Mouse (Mus musculus): ENCODE data around the gene Tmem132b. TPM values are rescaled to one million over a fixed set of nuclear protein-coding genes. Genes with fewer than 3 reads are reported as not detected.

The Tmem132b gene
- polyA plus RNA-seq, 1 experiment from 2014 or later, result not detected

GRCm38 (mm10) chr5:125575866-125576265, 44.3 kb downstream of the Tmem132b start:
- Histone ChIP-seq H3K9me3 (ENCODE audit: low read length) (no peaks in the 10 kb centered on the region), H3K4me3 (ENCODE audit: low read depth, low read length) (no peak overlapping the region), H3K4me2 (ENCODE audit: low read depth, low read length) (no peak overlapping the region), H3K9ac (replicated peaks) (no peak overlapping the region), H3K27ac (ENCODE audit: low read depth) (no peak overlapping the region), H3K4me1 (ENCODE audit: insufficient read depth) (no peaks in the 10 kb centered on the region), H3K27me3 (ENCODE audit: insufficient read depth, low read length) (no peaks in the 10 kb centered on the region), H3K36me3 (replicated peaks; ENCODE audit: insufficient read depth, low read length) (no peaks in the 10 kb centered on the region)
- DNase-seq (no peak), ATAC-seq (no peak)
- TF ChIP-seq CTCF (IDR thresholded peaks at IDR 0.05; ENCODE audit: low read depth) (no peak), EP300 (IDR thresholded peaks at IDR 0.05; ENCODE audit: low read depth) (no peak)
- 74% methylated on average over 2 of the region's 2 CpGs for WGBS (ENCODE audit: insufficient replicate concordance)

- H3K4me3 ChIP-seq (ENCODE audit: low read depth, low read length), result no peak overlapping the region
- H3K4me2 ChIP-seq (ENCODE audit: low read depth, low read length), result no peak overlapping the region
- DNase-seq (no peak), ATAC-seq (no peak)
- H3K9ac ChIP-seq (replicated peaks), result no peak overlapping the region
- no peaks in the 10 kb centered on the region for H3K9me3 ChIP-seq (ENCODE audit: low read length)
- TF ChIP-seq CTCF (IDR thresholded peaks at IDR 0.05; ENCODE audit: low read depth), result no peak
- no peak for TF ChIP-seq EP300 (IDR thresholded peaks at IDR 0.05; ENCODE audit: low read depth)
- WGBS (ENCODE audit: insufficient replicate concordance), result 75% methylated on average over 13 of the region's 13 CpGs
- no peak overlapping the region for H3K27ac ChIP-seq (ENCODE audit: low read depth)
- no peaks in the 10 kb centered on the region for H3K4me1 ChIP-seq (ENCODE audit: insufficient read depth)
- H3K36me3 ChIP-seq (replicated peaks; ENCODE audit: insufficient read depth, low read length), result no peaks in the 10 kb centered on the region
- H3K27me3 ChIP-seq (ENCODE audit: insufficient read depth, low read length), result no peaks in the 10 kb centered on the region
These were observed 47.1 kb downstream of the Tmem132b start for GRCm38 (mm10) chr5:125578661-125579060.

- H3K4me3 ChIP-seq (ENCODE audit: low read depth, low read length), result no peak overlapping the region
- no peaks in the 10 kb centered on the region for H3K9me3 ChIP-seq (ENCODE audit: low read length)
- no peaks in the 10 kb centered on the region for H3K36me3 ChIP-seq (replicated peaks; ENCODE audit: insufficient read depth, low read length)
- 38% methylated on average over 4 of the region's 4 CpGs for WGBS (ENCODE audit: insufficient replicate concordance)
- no peak overlapping the region for H3K27ac ChIP-seq (ENCODE audit: low read depth)
- no peak overlapping the region for H3K4me2 ChIP-seq (ENCODE audit: low read depth, low read length)
- no peaks in the 10 kb centered on the region for H3K4me1 ChIP-seq (ENCODE audit: insufficient read depth)
- TF ChIP-seq CTCF (IDR thresholded peaks at IDR 0.05; ENCODE audit: low read depth) (peak; percentile 43), EP300 (IDR thresholded peaks at IDR 0.05; ENCODE audit: low read depth) (no peak)
- DNase-seq, result no peak
- ATAC-seq, result no peak
- H3K9ac ChIP-seq (replicated peaks), result no peak overlapping the region
- H3K27me3 ChIP-seq (ENCODE audit: insufficient read depth, low read length), result no peaks in the 10 kb centered on the region
These were observed 47.6 kb downstream of the Tmem132b start for GRCm38 (mm10) chr5:125579153-125579552.

GRCm38 (mm10) chr5:125583298-125583697, 51.7 kb downstream of the Tmem132b start:
- ATAC-seq (no peak), DNase-seq (no peak)
- no peak overlapping the region for H3K9ac ChIP-seq (replicated peaks)
- no peaks in the 10 kb centered on the region for H3K36me3 ChIP-seq (replicated peaks; ENCODE audit: insufficient read depth, low read length)
- 49% methylated on average over 2 of the region's 2 CpGs for WGBS (ENCODE audit: insufficient replicate concordance)
- H3K4me2 ChIP-seq (ENCODE audit: low read depth, low read length), result no peak overlapping the region
- H3K27me3 ChIP-seq (ENCODE audit: insufficient read depth, low read length), result no peaks in the 10 kb centered on the region
- H3K27ac ChIP-seq (ENCODE audit: low read depth), result no peak overlapping the region
- H3K4me1 ChIP-seq (ENCODE audit: insufficient read depth), result no peaks in the 10 kb centered on the region
- no peaks in the 10 kb centered on the region for H3K9me3 ChIP-seq (ENCODE audit: low read length)
- no peak overlapping the region for H3K4me3 ChIP-seq (ENCODE audit: low read depth, low read length)
- no peak for TF ChIP-seq CTCF (IDR thresholded peaks at IDR 0.05; ENCODE audit: low read depth)
- no peak for TF ChIP-seq EP300 (IDR thresholded peaks at IDR 0.05; ENCODE audit: low read depth)

- H3K36me3 ChIP-seq (replicated peaks; ENCODE audit: insufficient read depth, low read length), result no peaks in the 10 kb centered on the region
- H3K27me3 ChIP-seq (ENCODE audit: insufficient read depth, low read length), result no peaks in the 10 kb centered on the region
- no peaks in the 10 kb centered on the region for H3K9me3 ChIP-seq (ENCODE audit: low read length)
- no peak overlapping the region for H3K4me2 ChIP-seq (ENCODE audit: low read depth, low read length)
- ATAC-seq (no peak), DNase-seq (no peak)
- no peaks in the 10 kb centered on the region for H3K4me1 ChIP-seq (ENCODE audit: insufficient read depth)
- WGBS (ENCODE audit: insufficient replicate concordance), result 64% methylated on average over 8 of the region's 8 CpGs
- H3K9ac ChIP-seq (replicated peaks), result no peak overlapping the region
- no peak for TF ChIP-seq EP300 (IDR thresholded peaks at IDR 0.05; ENCODE audit: low read depth)
- no peak for TF ChIP-seq CTCF (IDR thresholded peaks at IDR 0.05; ENCODE audit: low read depth)
- no peak overlapping the region for H3K27ac ChIP-seq (ENCODE audit: low read depth)
- no peak overlapping the region for H3K4me3 ChIP-seq (ENCODE audit: low read depth, low read length)
These were observed 52.3 kb downstream of the Tmem132b start for GRCm38 (mm10) chr5:125583836-125584235.

GRCm38 (mm10) chr5:125585211-125585610, 53.6 kb downstream of the Tmem132b start:
- 76% methylated on average over 5 of the region's 5 CpGs for WGBS (ENCODE audit: insufficient replicate concordance)
- no peak overlapping the region for H3K9ac ChIP-seq (replicated peaks)
- no peak for ATAC-seq

GRCm38 (mm10) chr5:125588203-125588602, 56.6 kb downstream of the Tmem132b start:
- no peak for ATAC-seq
- WGBS (ENCODE audit: insufficient replicate concordance), result 59% methylated on average over 7 of the region's 7 CpGs

More at GRCm38 (mm10) chr5:125585211-125585610, 53.6 kb downstream of the Tmem132b start:
- Histone ChIP-seq H3K4me1 (ENCODE audit: insufficient read depth) (no peaks in the 10 kb centered on the region), H3K4me2 (ENCODE audit: low read depth, low read length) (no peak overlapping the region), H3K27ac (ENCODE audit: low read depth) (no peak overlapping the region), H3K36me3 (replicated peaks; ENCODE audit: insufficient read depth, low read length) (no peaks in the 10 kb centered on the region), H3K27me3 (ENCODE audit: insufficient read depth, low read length) (no peaks in the 10 kb centered on the region), H3K9me3 (ENCODE audit: low read length) (no peaks in the 10 kb centered on the region), H3K4me3 (ENCODE audit: low read depth, low read length) (no peak overlapping the region)
- TF ChIP-seq CTCF (IDR thresholded peaks at IDR 0.05; ENCODE audit: low read depth), result no peak
- TF ChIP-seq EP300 (IDR thresholded peaks at IDR 0.05; ENCODE audit: low read depth), result no peak
- no peak for DNase-seq

More at GRCm38 (mm10) chr5:125588203-125588602, 56.6 kb downstream of the Tmem132b start:
- no peak overlapping the region for H3K9ac ChIP-seq (replicated peaks)
- TF ChIP-seq CTCF (IDR thresholded peaks at IDR 0.05; ENCODE audit: low read depth), result no peak
- no peak for TF ChIP-seq EP300 (IDR thresholded peaks at IDR 0.05; ENCODE audit: low read depth)
- no peaks in the 10 kb centered on the region for H3K9me3 ChIP-seq (ENCODE audit: low read length)
- H3K36me3 ChIP-seq (replicated peaks; ENCODE audit: insufficient read depth, low read length), result no peaks in the 10 kb centered on the region
- DNase-seq, result no peak
- H3K4me1 ChIP-seq (ENCODE audit: insufficient read depth), result no peaks in the 10 kb centered on the region
- no peak overlapping the region for H3K4me3 ChIP-seq (ENCODE audit: low read depth, low read length)
- no peak overlapping the region for H3K27ac ChIP-seq (ENCODE audit: low read depth)
- H3K4me2 ChIP-seq (ENCODE audit: low read depth, low read length), result no peak overlapping the region
- no peaks in the 10 kb centered on the region for H3K27me3 ChIP-seq (ENCODE audit: insufficient read depth, low read length)

Data from liver, postnatal 0 days (tissue).